Mouse (Mus musculus) kidney, adult 8-10 months (tissue): ENCODE data around the gene Sf1.

Experiments used
- DNase-seq, 2 experiments: peaks; one replicate each; pipeline ENCODE4 v3.0.0; 2022

Sf1 gene

GRCm38 (mm10) chr19:6423241-6423640, 59.8 kb downstream of the Sf1 start:
- no peak for DNase-seq

- no peak for DNase-seq
These were observed 60.8 kb downstream of the Sf1 start for GRCm38 (mm10) chr19:6424137-6424881.

GRCm38 (mm10) chr19:6425595-6425994, 62.1 kb downstream of the Sf1 start:
- DNase-seq, result no peak

- peak in 1 of 2 experiments; percentile 56 for DNase-seq
These were observed 63.4 kb downstream of the Sf1 start for GRCm38 (mm10) chr19:6426703-6427500.
